Mouse (Mus musculus) brain, embryonic 14.5 days (tissue): ENCODE measurements at regions not wholly inside any gene's neighbourhood (a gene's known extent, or its start where the extent isn't known, plus 50 kb on each side); places are given as distances from the start of the nearest gene placed in this dataset.

Source experiments
- DNase-seq: peaks from one replicate; pipeline ENCODE4 v3.0.0-alpha.2; 2011; ENCODE audit warnings: low read depth
- CTCF ChIP-seq: fragments of 200-500 bp; IDR thresholded peaks from 2 replicates; pipeline ENCODE4 v1.5.1; 2012; ENCODE audit warnings: inconsistent platforms, mild to moderate bottlenecking, moderate library complexity, borderline replicate concordance; ENCODE audit not compliant: insufficient read depth, insufficient read length; ENCODE audit errors: extremely low read depth
- POLR2A ChIP-seq: fragments of 200-500 bp; IDR thresholded peaks from 2 replicates; pipeline ENCODE4 v1.6.1; 2012; ENCODE audit warnings: mild to moderate bottlenecking, inconsistent platforms, borderline replicate concordance; ENCODE audit not compliant: poor library complexity, insufficient read depth, insufficient read length, severe bottlenecking; ENCODE audit errors: extremely low read depth

- peak; percentile 76; the same call in 1 of the 2 replicates for TF ChIP-seq CTCF
- TF ChIP-seq POLR2A: no peak
- DNase-seq: peak; percentile 93
Observed at GRCm38 (mm10) chrX:68313486-68313885, 364.9 kb upstream of the Fmr1 start.
